Mouse (Mus musculus) erythroblast, embryonic 14.5 days (primary cell): ENCODE data around the gene 1700122O11Rik.

Experiments
- GATA1 ChIP-seq: IDR thresholded peaks from 2 replicates; pipeline ENCODE4 v1.6.1; 2012; ENCODE audit warnings: low read length, inconsistent platforms, mixed read lengths
- TAL1 ChIP-seq: IDR thresholded peaks from 3 replicates; pipeline ENCODE4 v1.6.1; 2012; ENCODE audit warnings: low read length, inconsistent platforms, mixed read lengths

GRCm38 (mm10) chr17:48005091-48005490, 33.0 kb downstream of the 1700122O11Rik start:
- TF ChIP-seq GATA1 (no peak), TAL1 (no peak)
